11 mouse cellular contexts compared by ENCODE assay signal in genomic region chr11:88614527-88615305, GRCm38 (mm10).
A peak's percentile ranks its signal among the peaks of the same experiment; 100 is the strongest.
DNase-seq lines count a peak whose midpoint lies in the region; ATAC-seq and TF ChIP-seq lines count a peak whose summit lies in the region.
"Had no signal": no experiment of that assay in that cellular context is flagged by ENCODE, and none has a peak within 500 bp of the region (broad histone marks: within the 10 kb centered on the region; RNA-seq: fewer than 3 reads in every experiment).

No protein-coding gene starts in this region.

- no peak overlapping the region for H3K4me3 ChIP-seq in heart, embryonic 10.5 days
- H3K4me3 ChIP-seq in spleen, adult 2 months (ENCODE audit: extremely low read depth, insufficient read depth, insufficient read length): peak overlapping the region; percentile 48
- H3K4me3 ChIP-seq in kidney, embryonic 14.5 days (ENCODE audit: low read length): no peak overlapping the region
- H3K4me3 ChIP-seq in stomach, embryonic 16.5 days (replicated peaks; ENCODE audit: low read length): no peak overlapping the region
- H3K4me3 ChIP-seq: hindbrain, embryonic 15.5 days had no signal

- H3K27me3 ChIP-seq in heart, embryonic 10.5 days (ENCODE audit: insufficient read depth, poor library complexity, severe bottlenecking): no peaks in the 10 kb centered on the region
- no peaks in the 10 kb centered on the region for H3K27me3 ChIP-seq in spleen, adult 2 months (ENCODE audit: control insufficient read depth, insufficient read depth, low read length)
- H3K27me3 ChIP-seq in kidney, embryonic 14.5 days (ENCODE audit: control insufficient read depth, insufficient read depth, low read length): no peaks in the 10 kb centered on the region
- H3K27me3 ChIP-seq in stomach, embryonic 16.5 days (ENCODE audit: control insufficient read depth, insufficient read depth, low read length): no peaks in the 10 kb centered on the region
- H3K27me3 ChIP-seq: hindbrain, embryonic 15.5 days had no signal

- no peak overlapping the region; the same call in 1 of the 2 replicates for H3K9ac ChIP-seq in kidney, embryonic 14.5 days (ENCODE audit: low read depth, low read length)
- H3K9ac ChIP-seq in stomach, embryonic 16.5 days (ENCODE audit: low read length): no peak overlapping the region
- H3K9ac ChIP-seq: hindbrain, embryonic 15.5 days had no signal

- no peak overlapping the region for H3K4me2 ChIP-seq in kidney, embryonic 14.5 days (replicated peaks; ENCODE audit: low read depth, low read length)
- peak overlapping the region; percentile 7 for H3K4me2 ChIP-seq in stomach, embryonic 16.5 days (ENCODE audit: low read depth, low read length)
- H3K4me2 ChIP-seq: hindbrain, embryonic 15.5 days had no signal

- 62% methylated on average over 11 of the region's 11 CpGs for WGBS in heart, embryonic 10.5 days
- WGBS in spleen, adult 2 months: 9% methylated on average over 11 of the region's 11 CpGs
- 83% methylated on average over 11 of the region's 11 CpGs for WGBS in kidney, embryonic 14.5 days
- 51% methylated on average over 11 of the region's 11 CpGs for WGBS in stomach, embryonic 16.5 days

- H3K9me3 ChIP-seq in heart, embryonic 10.5 days: no peaks in the 10 kb centered on the region
- no peaks in the 10 kb centered on the region for H3K9me3 ChIP-seq in kidney, embryonic 14.5 days (ENCODE audit: control insufficient read depth, low read length)
- H3K9me3 ChIP-seq in stomach, embryonic 16.5 days (replicated peaks; ENCODE audit: control insufficient read depth, low read length): no peaks in the 10 kb centered on the region
- H3K9me3 ChIP-seq: hindbrain, embryonic 15.5 days had no signal

- H3K36me3 ChIP-seq in heart, embryonic 10.5 days: peaks cover 8% of the 10 kb centered on the region; the same call in 1 of the 2 replicates
- H3K36me3 ChIP-seq in spleen, adult 2 months (ENCODE audit: control insufficient read depth, insufficient read depth, low read length): no peaks in the 10 kb centered on the region
- no peaks in the 10 kb centered on the region for H3K36me3 ChIP-seq in kidney, embryonic 14.5 days (ENCODE audit: control insufficient read depth, insufficient read depth, low read length)
- H3K36me3 ChIP-seq in stomach, embryonic 16.5 days (ENCODE audit: control insufficient read depth, insufficient read depth, low read length): no peaks in the 10 kb centered on the region
- H3K36me3 ChIP-seq: hindbrain, embryonic 15.5 days had no signal

- TF ChIP-seq CTCF in spleen, adult 2 months (IDR thresholded peaks at IDR 0.05; ENCODE audit: extremely low read depth, insufficient read depth, insufficient read length, insufficient replicate concordance): no peak

- TF ChIP-seq POLR2A in spleen, adult 2 months (IDR thresholded peaks at IDR 0.05; ENCODE audit: low read depth, low read length): no peak

- peaks cover 66% of the 10 kb centered on the region for H3K4me1 ChIP-seq in heart, embryonic 10.5 days
- H3K4me1 ChIP-seq in spleen, adult 2 months (ENCODE audit: control insufficient read depth, insufficient read depth, insufficient read length): peaks cover 31% of the 10 kb centered on the region
- peaks cover 59% of the 10 kb centered on the region for H3K4me1 ChIP-seq in kidney, embryonic 14.5 days (ENCODE audit: control insufficient read depth, insufficient read depth, low read length)
- peaks cover 42% of the 10 kb centered on the region for H3K4me1 ChIP-seq in stomach, embryonic 16.5 days (ENCODE audit: control insufficient read depth, insufficient read depth, low read length)

- peak overlapping the region; percentile 69 for H3K27ac ChIP-seq in heart, embryonic 10.5 days
- H3K27ac ChIP-seq in spleen, adult 2 months (ENCODE audit: insufficient read depth, low read length): peak overlapping the region; percentile 99
- peak overlapping the region; percentile 70; the same call in 1 of the 2 replicates for H3K27ac ChIP-seq in kidney, embryonic 14.5 days (ENCODE audit: low read depth, low read length)
- peak overlapping the region; percentile 76 for H3K27ac ChIP-seq in stomach, embryonic 16.5 days (ENCODE audit: low read length)

- intact Hi-C loops in heart, postnatal 14 days (cut with DNase I): loop anchor here (5.0 kb wide), 1 partner anchor 57 kb away; no protein-coding TSS in a partner anchor

- ATAC-seq in kidney, embryonic 14.5 days (ENCODE audit: low FRiP score, low TSS enrichment): no peak
- ATAC-seq in stomach, embryonic 16.5 days (ENCODE audit: insufficient read depth, low FRiP score): peak; percentile 42; the same call in 1 of the 2 replicates

- no peak for DNase-seq in heart, embryonic 10.5 days (ENCODE audit: low spot score)
- no peak for DNase-seq in heart, postnatal 14 days
- DNase-seq in spleen, adult 2 months (ENCODE audit: low read depth in 1 of 2, low spot score in 2 of 2): peak; percentile 22 to 45
- no peak for DNase-seq in spleen, postnatal 14 days (ENCODE audit: low spot score in 2 of 2)
- DNase-seq in right cerebral cortex, postnatal 14 days: no peak
- no peak for DNase-seq in embryo, embryonic 11 days
- DNase-seq: cerebellum, postnatal 14 days; midbrain, embryonic 14.5 days had no signal

Comparison
In these comparisons a context has a peak if more than half of its experiments do, and no peak if none do; other contexts are left out.
1. DNase-seq: peak in spleen, adult 2 months (2 of 2); none in heart, embryonic 10.5 days (single experiment), heart, postnatal 14 days (0 of 2), spleen, postnatal 14 days (0 of 2), right cerebral cortex, postnatal 14 days (single experiment) and embryo, embryonic 11 days (single experiment).
2. Peak in every context shown above with its lines, with median percentiles within 50 percentile points of each other: H3K27ac ChIP-seq.